Mouse (Mus musculus): Measurements from ENCODE around the gene Npm1.

Npm1 gene

GRCm38 (mm10) chr11:33156436-33157015, 6.5 kb downstream of the Npm1 start:
- Histone ChIP-seq H3K36me3 (ENCODE audit: control insufficient read depth, insufficient read depth, low read length, poor library complexity, severe bottlenecking) (peaks cover 21% of the 10 kb centered on the region), H3K27me3 (ENCODE audit: control insufficient read depth, insufficient read depth, low read length, poor library complexity, severe bottlenecking) (no peaks in the 10 kb centered on the region)
- no peak for DNase-seq (ENCODE audit: low read depth, low spot score)

- no peaks in the 10 kb centered on the region for H3K27me3 ChIP-seq (ENCODE audit: control insufficient read depth, insufficient read depth, low read length, poor library complexity, severe bottlenecking)
- DNase-seq (ENCODE audit: low read depth, low spot score): no peak
- H3K36me3 ChIP-seq (ENCODE audit: control insufficient read depth, insufficient read depth, low read length, poor library complexity, severe bottlenecking): peaks cover 14% of the 10 kb centered on the region
Observed at GRCm38 (mm10) chr11:33154459-33154858, 8.5 kb downstream of the Npm1 start.

- H3K27me3 ChIP-seq (ENCODE audit: control insufficient read depth, insufficient read depth, low read length, poor library complexity, severe bottlenecking): no peaks in the 10 kb centered on the region
- DNase-seq (ENCODE audit: low read depth, low spot score): no peak
- peaks cover 14% of the 10 kb centered on the region for H3K36me3 ChIP-seq (ENCODE audit: control insufficient read depth, insufficient read depth, low read length, poor library complexity, severe bottlenecking)
Observed at GRCm38 (mm10) chr11:33152997-33153396, 10.0 kb downstream of the Npm1 start.

GRCm38 (mm10) chr11:33151780-33152145, 11.2 kb downstream of the Npm1 start:
- no peaks in the 10 kb centered on the region for H3K27me3 ChIP-seq (ENCODE audit: control insufficient read depth, insufficient read depth, low read length, poor library complexity, severe bottlenecking)
- peaks cover 8% of the 10 kb centered on the region; the same call in 1 of the 2 replicates for H3K36me3 ChIP-seq (ENCODE audit: control insufficient read depth, insufficient read depth, low read length, poor library complexity, severe bottlenecking)
- no peak for DNase-seq (ENCODE audit: low read depth, low spot score)

GRCm38 (mm10) chr11:33151128-33151779, 11.8 kb downstream of the Npm1 start:
- Histone ChIP-seq H3K36me3 (ENCODE audit: control insufficient read depth, insufficient read depth, low read length, poor library complexity, severe bottlenecking) (peaks cover 4% of the 10 kb centered on the region; the same call in 1 of the 2 replicates), H3K27me3 (ENCODE audit: control insufficient read depth, insufficient read depth, low read length, poor library complexity, severe bottlenecking) (no peaks in the 10 kb centered on the region)
- no peak for DNase-seq (ENCODE audit: low read depth, low spot score)

- DNase-seq (ENCODE audit: low read depth, low spot score): no peak
- Histone ChIP-seq H3K27me3 (ENCODE audit: control insufficient read depth, insufficient read depth, low read length, poor library complexity, severe bottlenecking) (no peaks in the 10 kb centered on the region), H3K36me3 (ENCODE audit: control insufficient read depth, insufficient read depth, low read length, poor library complexity, severe bottlenecking) (peaks cover 4% of the 10 kb centered on the region; the same call in 1 of the 2 replicates)
Observed at GRCm38 (mm10) chr11:33150364-33150763, 12.6 kb downstream of the Npm1 start.

GRCm38 (mm10) chr11:33149453-33149852, 13.6 kb downstream of the Npm1 start:
- H3K36me3 ChIP-seq (ENCODE audit: control insufficient read depth, insufficient read depth, low read length, poor library complexity, severe bottlenecking): peaks cover 4% of the 10 kb centered on the region; the same call in 1 of the 2 replicates
- H3K27me3 ChIP-seq (ENCODE audit: control insufficient read depth, insufficient read depth, low read length, poor library complexity, severe bottlenecking): no peaks in the 10 kb centered on the region
- no peak for DNase-seq (ENCODE audit: low read depth, low spot score)

- DNase-seq (ENCODE audit: low read depth, low spot score): no peak
Observed at GRCm38 (mm10) chr11:33149088-33149436, 13.9 kb downstream of the Npm1 start.

GRCm38 (mm10) chr11:33148338-33149087, 14.5 kb downstream of the Npm1 start:
- DNase-seq (ENCODE audit: low read depth, low spot score): peak; percentile 84
- H3K27me3 ChIP-seq (ENCODE audit: control insufficient read depth, insufficient read depth, low read length, poor library complexity, severe bottlenecking): no peaks in the 10 kb centered on the region
- 0 out of 2 replicates have a peak, but pooled peaks cover 2% of the 10 kb centered on the region for H3K36me3 ChIP-seq (ENCODE audit: control insufficient read depth, insufficient read depth, low read length, poor library complexity, severe bottlenecking)

More at GRCm38 (mm10) chr11:33149088-33149436, 13.9 kb downstream of the Npm1 start:
- Histone ChIP-seq H3K36me3 (ENCODE audit: control insufficient read depth, insufficient read depth, low read length, poor library complexity, severe bottlenecking) (0 out of 2 replicates have a peak, but pooled peaks cover 2% of the 10 kb centered on the region), H3K27me3 (ENCODE audit: control insufficient read depth, insufficient read depth, low read length, poor library complexity, severe bottlenecking) (no peaks in the 10 kb centered on the region)

- no peaks in the 10 kb centered on the region for H3K36me3 ChIP-seq (ENCODE audit: control insufficient read depth, insufficient read depth, low read length, poor library complexity, severe bottlenecking)
- no peaks in the 10 kb centered on the region for H3K27me3 ChIP-seq (ENCODE audit: control insufficient read depth, insufficient read depth, low read length, poor library complexity, severe bottlenecking)
- peak; percentile 73 for DNase-seq (ENCODE audit: low read depth, low spot score)
Observed at GRCm38 (mm10) chr11:33147572-33148337, 15.3 kb downstream of the Npm1 start.

GRCm38 (mm10) chr11:33147171-33147571, 15.8 kb downstream of the Npm1 start, which contains the start of gene Fgf18:
Gene Fgf18, minus strand, starts transcription at chr11:33147400.
- DNase-seq (ENCODE audit: low read depth, low spot score): peak; percentile 39
- no peaks in the 10 kb centered on the region for H3K27me3 ChIP-seq (ENCODE audit: control insufficient read depth, insufficient read depth, low read length, poor library complexity, severe bottlenecking)

GRCm38 (mm10) chr11:33146651-33147131, 16.3 kb downstream of the Npm1 start:
- H3K36me3 ChIP-seq (ENCODE audit: control insufficient read depth, insufficient read depth, low read length, poor library complexity, severe bottlenecking): no peaks in the 10 kb centered on the region
- peak; percentile 30 for DNase-seq (ENCODE audit: low read depth, low spot score)
- no peaks in the 10 kb centered on the region for H3K27me3 ChIP-seq (ENCODE audit: control insufficient read depth, insufficient read depth, low read length, poor library complexity, severe bottlenecking)

More at GRCm38 (mm10) chr11:33147171-33147571, 15.8 kb downstream of the Npm1 start, which contains the start of gene Fgf18:
- no peaks in the 10 kb centered on the region for H3K36me3 ChIP-seq (ENCODE audit: control insufficient read depth, insufficient read depth, low read length, poor library complexity, severe bottlenecking)

- H3K36me3 ChIP-seq (ENCODE audit: control insufficient read depth, insufficient read depth, low read length, poor library complexity, severe bottlenecking): no peaks in the 10 kb centered on the region
- H3K27me3 ChIP-seq (ENCODE audit: control insufficient read depth, insufficient read depth, low read length, poor library complexity, severe bottlenecking): no peaks in the 10 kb centered on the region
- no peak for DNase-seq (ENCODE audit: low read depth, low spot score)
Observed at GRCm38 (mm10) chr11:33146143-33146497, 16.9 kb downstream of the Npm1 start.
